Mouse (Mus musculus) hindbrain, embryonic 15.5 days (tissue): ENCODE data around the gene Pgp. TPM values are rescaled to one million over a fixed set of nuclear protein-coding genes. Genes with fewer than 3 reads are reported as not detected.
A peak's percentile ranks its signal among the peaks of the same experiment; 100 is the strongest.

Source experiments
- ATAC-seq: fragments of 200-750 bp; cut with Nextera tagmentation; 2 replicates; pipeline ENCODE4 v1.8.0; 2017; ENCODE audit warnings: low read depth, moderate number of reproducible peaks, moderate TSS enrichment; ENCODE audit not compliant: low FRiP score
- H3K27ac ChIP-seq: fragments of 300-500 bp; sonication (generic); replicated peaks from 2 replicates; pipeline ENCODE4 v1.5.1; 2015; ENCODE audit warnings: mild to moderate bottlenecking, inconsistent platforms
- H3K27me3 ChIP-seq: fragments of 300-500 bp; sonication (generic); 2 replicates; pipeline ENCODE4 v1.6.1; 2015; ENCODE audit warnings: control low read depth, inconsistent platforms
- H3K36me3 ChIP-seq: fragments of 300-500 bp; sonication (generic); 2 replicates; pipeline ENCODE4 v1.6.1; 2015; ENCODE audit warnings: control low read depth, inconsistent platforms
- H3K4me1 ChIP-seq: fragments of 300-500 bp; sonication (generic); replicated peaks from 2 replicates; pipeline ENCODE4 v1.6.1; 2015; ENCODE audit warnings: control low read depth, inconsistent platforms
- H3K4me2 ChIP-seq: fragments of 300-500 bp; sonication (generic); 2 replicates; pipeline ENCODE4 v1.6.1; 2015; ENCODE audit warnings: moderate library complexity, mild to moderate bottlenecking, inconsistent platforms
- H3K4me3 ChIP-seq: fragments of 300-500 bp; sonication (generic); 2 replicates; pipeline ENCODE4 v1.5.1; 2015; ENCODE audit warnings: mild to moderate bottlenecking, inconsistent platforms
- H3K9ac ChIP-seq: fragments of 300-500 bp; sonication (generic); 2 replicates; pipeline ENCODE4 v1.6.1; 2015; ENCODE audit warnings: inconsistent platforms
- H3K9me3 ChIP-seq: fragments of 300-500 bp; sonication (generic); 2 replicates; pipeline ENCODE4 v1.6.1; 2016; ENCODE audit warnings: control low read depth, inconsistent platforms
- WGBS: fragments of 180-500 bp; shearing (Covaris S2); methylation state at CpG from one replicate; pipeline ENCODE4 v1.1.7; 2015; 5-methylcytosine and 5-hydroxymethylcytosine counted together
- polyA plus RNA-seq: library from polyadenylated mRNA; unstranded; fragments of >200 nt; fragmentation: Nextera tagmentation; extraction: Ambion mirVana; gene quantifications from 2 replicates; pipeline ENCODE4 v1.2.1, GENCODE M21; 2015

The Pgp gene
- polyA plus RNA-seq, 1 experiment from 2014 or later, result 75.6 TPM

DNA sequence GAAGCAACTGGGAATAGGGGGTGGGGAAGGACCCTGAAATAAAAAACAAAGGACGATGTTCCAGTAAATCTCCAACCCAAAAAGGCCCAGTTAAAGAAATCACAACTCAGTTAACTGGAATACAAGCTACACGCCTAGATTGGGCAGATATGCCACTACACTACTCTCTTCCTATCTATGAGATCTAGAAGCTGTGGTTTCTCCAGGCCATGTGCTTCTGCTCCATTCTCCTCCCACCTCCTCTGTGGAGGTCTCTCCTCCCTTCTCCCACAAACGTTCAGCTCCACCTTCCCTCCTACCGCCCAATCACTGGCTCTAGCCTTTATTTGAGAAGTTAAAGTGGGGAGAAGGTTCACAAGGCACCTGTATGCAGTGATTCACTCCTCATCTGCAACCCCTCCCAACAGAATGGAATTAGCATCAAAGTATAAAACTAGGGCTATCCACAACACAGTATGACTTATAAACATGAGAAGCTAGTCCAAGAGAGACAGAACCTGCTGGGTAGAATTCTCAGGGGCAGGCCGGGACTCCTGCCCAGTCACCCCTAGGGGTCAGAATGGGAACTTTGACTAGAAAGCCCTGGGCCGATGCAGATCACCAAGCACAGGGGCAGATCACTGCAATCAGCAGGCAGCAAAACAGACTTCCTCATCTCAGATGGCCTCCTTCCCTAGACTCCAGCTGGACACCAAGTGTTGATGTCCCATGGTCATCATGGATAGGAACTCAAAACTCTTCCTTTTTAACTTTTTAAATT is 6.6 kb upstream of the Pgp start:
- 66% methylated on average over 6 of the region's 6 CpGs for WGBS
- H3K4me1 ChIP-seq, result no peaks in the 10 kb centered on the region
- no peak overlapping the region for H3K27ac ChIP-seq
- no peak for ATAC-seq
- no peaks in the 10 kb centered on the region for H3K36me3 ChIP-seq
- H3K9ac ChIP-seq, result no peak overlapping the region
- H3K4me2 ChIP-seq, result no peak overlapping the region
- H3K9me3 ChIP-seq, result no peaks in the 10 kb centered on the region
- H3K27me3 ChIP-seq, result no peaks in the 10 kb centered on the region
- no peak overlapping the region for H3K4me3 ChIP-seq

DNA sequence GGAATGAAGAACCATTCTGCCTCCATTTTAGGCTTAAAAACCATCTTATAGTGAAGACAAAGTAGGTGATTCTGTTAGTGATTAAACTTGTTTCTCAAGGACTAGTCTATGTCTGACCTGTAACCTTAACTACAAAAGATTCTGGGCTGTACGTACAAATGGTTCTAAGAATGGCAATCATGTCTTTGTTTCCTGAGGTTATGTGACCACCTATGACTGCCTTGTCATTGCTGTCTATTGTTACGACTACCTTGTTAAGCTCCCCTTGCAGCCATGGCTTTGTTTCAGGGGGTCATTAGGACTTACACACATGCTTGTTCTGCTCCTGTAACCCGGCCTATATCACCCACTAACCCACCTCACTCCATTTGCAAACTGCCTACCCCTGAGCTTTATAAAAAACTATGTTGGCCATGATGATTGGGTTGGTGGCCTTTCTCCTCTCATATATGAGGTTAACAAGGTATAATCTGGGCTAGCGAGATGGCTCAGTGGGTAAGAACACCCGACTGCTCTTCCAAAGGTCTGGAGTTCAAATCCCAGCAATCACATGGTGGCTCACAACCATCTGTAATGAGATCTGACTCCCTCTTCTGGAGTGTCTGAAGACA is 1.5 kb upstream of the Pgp start:
- no peaks in the 10 kb centered on the region for H3K36me3 ChIP-seq
- H3K4me3 ChIP-seq, result no peak overlapping the region
- H3K4me2 ChIP-seq, result no peak overlapping the region
- H3K27ac ChIP-seq, result no peak overlapping the region
- H3K9ac ChIP-seq, result no peak overlapping the region
- ATAC-seq, result no peak
- H3K9me3 ChIP-seq, result no peaks in the 10 kb centered on the region
- peaks cover 26% of the 10 kb centered on the region for H3K4me1 ChIP-seq
- WGBS, result 96% methylated on average over 5 of the region's 5 CpGs
- H3K27me3 ChIP-seq, result no peaks in the 10 kb centered on the region

DNA sequence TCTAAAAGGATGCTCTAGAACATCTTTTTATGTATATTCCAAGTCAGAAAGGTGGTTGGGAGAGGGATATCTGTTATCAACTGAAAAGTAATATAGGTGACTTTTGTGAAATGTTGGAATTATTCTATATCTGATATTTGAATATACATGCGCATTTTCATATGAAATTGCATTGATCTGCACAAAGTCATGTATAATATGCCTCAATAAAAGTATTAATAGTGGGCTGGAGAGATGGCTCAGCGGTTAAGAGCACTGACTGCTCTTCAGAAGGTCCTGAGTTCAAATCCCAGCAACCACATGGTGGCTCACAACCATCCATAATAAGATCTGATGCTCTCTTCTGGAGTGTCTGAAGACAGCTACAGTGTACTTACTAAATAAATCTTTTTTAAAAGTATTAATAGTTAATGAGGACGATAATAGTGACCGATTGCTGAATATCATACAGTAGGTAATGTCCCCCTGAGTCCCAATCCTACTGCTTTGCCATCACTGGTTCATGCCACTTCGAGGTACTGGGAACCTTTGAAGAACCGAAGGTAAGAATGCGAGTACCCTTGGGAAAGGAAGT is 769 bp upstream of the Pgp start:
- ATAC-seq, result no peak
- H3K4me1 ChIP-seq, result peaks cover 32% of the 10 kb centered on the region
- 16% methylated on average over 7 of the region's 7 CpGs for WGBS

DNA sequence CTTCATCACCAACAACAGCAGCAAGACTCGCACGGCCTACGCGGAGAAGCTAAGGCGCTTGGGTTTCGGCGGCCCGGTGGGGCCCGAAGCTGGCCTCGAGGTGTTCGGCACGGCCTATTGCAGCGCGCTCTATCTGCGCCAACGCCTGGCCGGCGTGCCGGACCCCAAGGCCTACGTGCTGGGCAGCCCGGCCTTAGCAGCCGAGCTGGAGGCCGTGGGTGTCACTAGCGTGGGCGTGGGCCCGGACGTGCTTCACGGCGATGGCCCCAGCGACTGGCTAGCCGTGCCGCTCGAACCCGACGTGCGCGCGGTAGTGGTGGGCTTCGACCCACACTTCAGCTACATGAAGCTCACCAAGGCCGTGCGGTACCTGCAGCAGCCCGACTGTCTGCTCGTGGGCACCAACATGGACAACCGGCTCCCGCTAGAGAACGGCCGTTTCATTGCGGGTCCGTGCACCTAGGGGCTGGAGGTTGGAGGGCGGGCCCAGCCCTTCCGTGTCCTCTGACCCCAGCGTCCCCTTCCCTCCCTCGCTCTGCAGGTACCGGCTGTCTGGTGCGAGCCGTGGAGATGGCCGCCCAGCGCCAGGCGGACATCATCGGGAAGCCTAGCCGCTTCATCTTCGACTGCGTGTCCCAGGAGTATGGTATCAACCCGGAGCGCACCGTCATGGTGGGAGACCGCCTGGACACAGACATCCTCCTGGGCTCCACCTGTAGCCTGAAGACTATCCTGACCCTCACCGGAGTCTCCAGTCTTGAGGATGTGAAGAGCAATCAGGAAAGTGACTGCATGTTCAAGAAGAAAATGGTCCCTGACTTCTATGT is 722 bp downstream of the Pgp start:
- Histone ChIP-seq H3K9me3 (no peaks in the 10 kb centered on the region), H3K4me1 (peaks cover 35% of the 10 kb centered on the region), H3K27me3 (no peaks in the 10 kb centered on the region), H3K27ac (peak overlapping the region; percentile 92), H3K4me3 (peak overlapping the region; percentile 89), H3K36me3 (peaks cover 19% of the 10 kb centered on the region), H3K4me2 (peak overlapping the region; percentile 94), H3K9ac (peak overlapping the region; percentile 88)
- peak; percentile 7; the same call in 1 of the 2 replicates for ATAC-seq
- under 1% methylated on average over 68 of the region's 68 CpGs for WGBS

More for the DNA sequence above, 769 bp upstream of the Pgp start:
- H3K27me3 ChIP-seq, result no peaks in the 10 kb centered on the region
- H3K4me2 ChIP-seq, result peak overlapping the region; percentile 94
- no peaks in the 10 kb centered on the region for H3K9me3 ChIP-seq
- H3K27ac ChIP-seq, result peak overlapping the region; percentile 92
- H3K36me3 ChIP-seq, result 0 out of 2 replicates have a peak, but pooled peaks cover 5% of the 10 kb centered on the region
- H3K9ac ChIP-seq, result peak overlapping the region; percentile 58
- peak overlapping the region; percentile 89 for H3K4me3 ChIP-seq

DNA sequence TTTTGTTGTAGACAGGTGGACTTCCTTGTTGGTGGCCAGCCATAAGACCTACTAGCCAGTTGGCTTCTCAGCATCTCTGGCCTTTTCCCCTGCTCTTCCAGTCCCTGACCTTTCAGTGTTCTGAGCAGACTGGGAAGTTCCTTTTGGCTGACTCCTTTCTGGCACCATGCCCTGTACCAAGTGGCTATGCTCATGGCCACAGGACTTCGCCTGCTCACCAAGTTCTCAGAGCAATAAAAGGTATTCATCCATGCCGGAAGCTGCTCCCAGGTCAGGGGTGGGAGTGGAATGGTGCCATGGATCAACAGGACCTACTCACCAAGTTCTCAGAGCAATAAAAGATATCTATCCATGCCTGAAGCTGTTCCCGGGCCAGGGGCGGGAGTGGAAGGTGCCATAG is 2.3 kb downstream of the Pgp start:
- H3K4me3 ChIP-seq, result peak overlapping the region; percentile 1; the same call in 1 of the 2 replicates
- H3K4me2 ChIP-seq, result peak overlapping the region; percentile 94
- WGBS, result 81% methylated on average over 4 of the region's 4 CpGs
- H3K27ac ChIP-seq, result no peak overlapping the region
- H3K27me3 ChIP-seq, result no peaks in the 10 kb centered on the region
- H3K36me3 ChIP-seq, result peaks cover 30% of the 10 kb centered on the region
- H3K9me3 ChIP-seq, result no peaks in the 10 kb centered on the region
- no peak overlapping the region for H3K9ac ChIP-seq
- peaks cover 36% of the 10 kb centered on the region for H3K4me1 ChIP-seq
- ATAC-seq, result no peak

DNA sequence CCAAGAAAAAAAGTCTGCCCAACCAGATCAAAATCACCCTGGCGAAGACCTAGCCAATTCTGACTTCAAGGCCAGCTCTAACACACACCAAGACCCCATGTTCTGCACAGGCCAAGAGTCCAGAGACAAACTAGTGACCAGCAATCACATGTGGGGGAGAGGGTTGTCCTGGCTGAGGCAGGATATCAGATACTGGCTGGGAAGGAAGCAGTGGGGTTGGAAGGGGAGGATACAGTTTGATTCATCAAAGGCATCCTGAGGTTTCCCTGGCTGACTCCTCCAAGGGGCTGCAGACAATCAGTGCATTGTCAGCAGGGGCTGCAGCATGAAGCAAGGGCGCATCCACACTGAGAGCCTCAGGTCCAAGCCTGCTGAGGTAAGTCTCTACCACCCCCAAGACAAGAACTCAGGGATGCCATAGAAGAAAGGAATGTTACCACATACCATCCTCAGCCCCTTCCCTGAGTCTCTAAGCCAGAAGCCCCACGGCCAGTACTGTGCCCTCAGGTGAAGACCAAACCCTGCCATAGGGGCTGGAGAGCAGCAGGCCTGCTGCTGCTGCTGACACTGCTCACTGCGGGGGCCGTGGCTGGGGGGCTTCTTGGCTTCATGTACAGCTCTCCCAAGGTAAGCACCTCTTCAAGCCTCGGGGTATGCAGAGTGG is 3.6 kb downstream of the Pgp start, which contains the start of gene Bricd5:
Bricd5 (plus strand) TSS at position 273 of the 664 bp plus-strand sequence.
- H3K27me3 ChIP-seq, result no peaks in the 10 kb centered on the region
- peak within 1 kb of the TSS; percentile 1; the same call in 1 of the 2 replicates for H3K4me3 ChIP-seq
- WGBS, result 79% methylated on average over 6 of the region's 6 CpGs
- no peak within 1 kb of the TSS for H3K9ac ChIP-seq
- H3K36me3 ChIP-seq, result peaks cover 30% of the 10 kb centered on the region
- peaks cover 45% of the 10 kb centered on the region for H3K4me1 ChIP-seq
- 0 out of 2 replicates have a peak within 1 kb of the TSS, but pooled peaks have one; percentile 25 for H3K27ac ChIP-seq
- H3K9me3 ChIP-seq, result no peaks in the 10 kb centered on the region
- no peak for ATAC-seq
- H3K4me2 ChIP-seq, result peak within 1 kb of the TSS; percentile 94

DNA sequence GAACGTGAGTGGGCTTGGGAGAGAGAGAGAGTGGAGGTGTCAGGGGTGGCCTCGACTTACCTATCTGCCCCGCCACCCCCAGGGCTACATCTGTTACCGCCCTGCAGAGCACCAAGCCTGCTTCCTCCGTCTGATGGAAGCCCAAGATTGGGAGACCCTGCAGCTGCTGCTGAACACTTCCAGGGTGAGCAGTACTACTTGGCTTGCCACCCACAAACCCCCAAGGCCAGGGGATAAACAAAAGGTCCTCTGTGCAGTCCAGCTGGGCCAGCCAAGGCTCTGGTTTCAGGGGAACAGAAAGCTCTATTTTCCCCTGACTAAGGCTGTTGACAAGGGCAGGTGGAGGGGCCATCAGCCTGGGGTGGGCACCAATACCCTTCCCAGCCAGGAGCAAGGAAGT is 4.4 kb downstream of the Pgp start:
- WGBS, result 77% methylated on average over 5 of the region's 5 CpGs
- Histone ChIP-seq H3K9me3 (no peaks in the 10 kb centered on the region), H3K4me3 (no peak overlapping the region), H3K27me3 (no peaks in the 10 kb centered on the region), H3K4me1 (peaks cover 45% of the 10 kb centered on the region), H3K9ac (no peak overlapping the region), H3K36me3 (peaks cover 30% of the 10 kb centered on the region), H3K4me2 (no peak overlapping the region), H3K27ac (no peak overlapping the region)
- ATAC-seq, result no peak

DNA sequence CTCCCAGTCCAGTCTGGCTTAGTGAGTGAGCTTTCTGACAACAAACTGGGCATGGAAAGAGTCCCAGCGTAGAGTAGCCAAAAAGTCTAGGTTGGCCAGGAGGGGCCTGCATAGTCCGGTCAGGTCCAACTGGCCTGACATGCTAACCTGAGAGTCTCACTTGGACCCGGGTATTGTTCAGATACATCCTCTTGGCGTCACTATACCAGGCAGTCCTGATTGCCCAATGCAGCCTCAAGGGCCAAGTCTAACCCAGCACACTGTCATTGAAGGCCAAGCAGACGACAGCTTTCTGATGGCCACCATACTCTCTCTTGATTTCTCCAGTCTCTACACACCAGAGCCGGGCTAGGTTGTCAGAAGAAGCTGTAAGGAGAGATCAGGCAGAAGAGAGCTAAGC is 5.4 kb downstream of the Pgp start:
- peaks cover 54% of the 10 kb centered on the region for H3K4me1 ChIP-seq
- H3K9ac ChIP-seq, result no peak overlapping the region
- H3K36me3 ChIP-seq, result peaks cover 30% of the 10 kb centered on the region
- ATAC-seq, result no peak
- H3K4me2 ChIP-seq, result no peak overlapping the region
- no peaks in the 10 kb centered on the region for H3K9me3 ChIP-seq
- no peaks in the 10 kb centered on the region for H3K27me3 ChIP-seq
- H3K27ac ChIP-seq, result no peak overlapping the region
- WGBS, result 93% methylated on average over 6 of the region's 6 CpGs
- no peak overlapping the region for H3K4me3 ChIP-seq

DNA sequence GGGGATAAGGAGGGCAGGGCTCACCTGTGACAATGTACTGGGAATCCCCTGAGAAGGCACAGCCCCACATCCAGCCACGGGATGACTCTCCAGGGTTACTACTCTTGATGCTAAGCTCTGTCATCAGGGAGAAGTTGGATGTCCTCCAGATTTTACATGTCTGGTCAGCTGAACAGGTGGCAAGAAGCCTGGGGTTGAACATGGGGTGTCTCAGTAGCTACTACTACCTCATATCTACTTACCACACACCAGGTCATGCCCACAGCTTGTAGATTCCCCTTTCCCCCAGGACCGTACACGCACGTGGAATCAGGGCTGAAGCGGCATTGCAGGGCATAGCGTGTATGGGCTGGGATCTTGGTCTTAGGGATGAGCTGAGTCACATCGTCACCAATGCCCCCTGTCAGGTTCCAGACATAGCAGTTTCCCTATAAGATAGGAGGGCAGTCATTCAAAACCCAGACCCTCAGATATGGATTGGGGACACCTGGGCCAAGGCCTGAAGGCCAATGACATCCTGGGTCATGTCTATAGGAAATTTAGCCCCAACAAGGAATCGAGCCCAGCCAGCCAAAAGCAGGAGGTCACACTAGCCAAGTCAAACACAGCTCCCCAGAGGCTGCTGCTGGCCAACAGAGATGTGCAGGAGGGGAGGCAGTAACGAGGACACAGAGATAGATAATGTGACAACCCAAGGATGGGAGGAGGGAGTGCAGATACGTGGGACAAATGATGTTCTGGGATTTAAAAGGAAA is 6.0 kb downstream of the Pgp start:
- Histone ChIP-seq H3K4me3 (no peak overlapping the region), H3K9me3 (no peaks in the 10 kb centered on the region), H3K36me3 (peaks cover 30% of the 10 kb centered on the region), H3K27me3 (no peaks in the 10 kb centered on the region), H3K27ac (no peak overlapping the region), H3K4me2 (no peak overlapping the region), H3K4me1 (peaks cover 49% of the 10 kb centered on the region), H3K9ac (no peak overlapping the region)
- 92% methylated on average over 10 of the region's 10 CpGs for WGBS
- no peak for ATAC-seq

DNA sequence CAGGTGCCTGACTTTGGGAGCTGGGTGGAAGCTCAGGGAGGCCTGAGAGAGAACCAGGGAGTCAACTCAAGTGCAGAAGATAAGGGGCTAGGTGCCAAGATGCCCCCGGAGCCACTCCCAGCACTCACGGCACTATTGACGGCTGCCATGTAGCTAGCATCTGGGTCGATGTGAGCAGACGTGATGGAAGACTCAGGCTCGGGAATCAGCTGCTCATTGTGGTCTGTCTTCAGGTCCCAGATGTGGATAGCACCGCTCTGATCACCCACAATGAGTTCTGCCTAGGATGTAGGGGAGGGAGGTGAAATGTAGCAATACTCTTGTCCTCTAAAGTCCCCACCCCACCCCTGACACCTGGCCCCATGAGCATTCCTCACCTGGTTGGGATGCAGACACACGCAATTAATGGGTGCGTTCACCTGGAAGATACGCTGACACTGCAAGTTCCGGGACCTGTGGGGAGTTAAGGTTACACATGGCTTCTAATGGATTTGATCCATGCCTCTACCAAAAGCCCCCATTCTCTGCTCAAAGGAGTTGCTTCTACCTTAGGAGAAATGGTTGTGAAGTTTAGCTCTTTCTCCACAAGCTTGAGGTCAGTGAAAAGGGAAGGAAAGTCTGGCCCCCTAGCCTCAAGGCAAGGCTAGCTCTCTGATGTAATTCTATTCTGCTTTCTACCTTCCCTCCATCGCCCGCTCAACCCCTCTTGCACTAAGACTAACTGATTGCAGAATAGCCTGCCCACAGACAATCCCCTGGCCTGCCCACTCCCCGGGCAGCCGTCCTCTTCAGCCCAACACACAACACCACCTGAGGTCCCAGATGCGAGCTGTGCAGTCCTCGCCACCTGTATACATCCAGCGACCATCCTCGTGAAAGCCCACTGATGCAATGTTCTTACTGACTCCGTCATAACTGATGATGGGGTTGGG is 7.1 kb downstream of the Pgp start:
- H3K27me3 ChIP-seq, result no peaks in the 10 kb centered on the region
- H3K36me3 ChIP-seq, result peaks cover 30% of the 10 kb centered on the region
- peak overlapping the region; percentile 58 for H3K4me2 ChIP-seq
- no peaks in the 10 kb centered on the region for H3K9me3 ChIP-seq
- no peak for ATAC-seq
- peak overlapping the region; percentile 86; the same call in 1 of the 2 replicates for H3K4me3 ChIP-seq
- 92% methylated on average over 20 of the region's 20 CpGs for WGBS
- H3K9ac ChIP-seq, result peak overlapping the region; percentile 86; the same call in 1 of the 2 replicates
- no peak overlapping the region for H3K27ac ChIP-seq
- H3K4me1 ChIP-seq, result peaks cover 38% of the 10 kb centered on the region
